Mouse (Mus musculus) stomach, postnatal 0 days (tissue): ENCODE results near the gene Pgm5. TPM values are rescaled to one million over a fixed set of nuclear protein-coding genes. Genes with fewer than 3 reads are reported as not detected.
A peak's percentile ranks its signal among the peaks of the same experiment; 100 is the strongest.
"Not testable (repeated sequence)": the region's sequence is repeated elsewhere in the genome, so short reads cannot be mapped to it uniquely, and the experiment has no call there.

Experiments used
- ATAC-seq: fragments of 200-750 bp; cut with Nextera tagmentation; 2 replicates; pipeline ENCODE4 v1.8.0; 2017; ENCODE audit not compliant: low FRiP score, low TSS enrichment
- DNase-seq: peaks from one replicate; pipeline ENCODE4 v3.0.0-alpha.2; 2016; ENCODE audit warnings: low spot score
- H3K27ac ChIP-seq: fragments of 300-500 bp; sonication (generic); replicated peaks from 2 replicates; pipeline ENCODE4 v1.5.1; 2014; ENCODE audit warnings: mild to moderate bottlenecking, control low read depth
- H3K27me3 ChIP-seq: fragments of 300-500 bp; sonication (generic); 2 replicates; pipeline ENCODE4 v1.6.1; 2014; ENCODE audit warnings: low read length; ENCODE audit not compliant: control insufficient read depth, insufficient read depth
- H3K36me3 ChIP-seq: fragments of 300-500 bp; sonication (generic); 2 replicates; pipeline ENCODE4 v1.6.1; 2014; ENCODE audit warnings: low read length, mixed read lengths; ENCODE audit not compliant: control insufficient read depth, insufficient read depth
- H3K4me1 ChIP-seq: fragments of 300-500 bp; sonication (generic); replicated peaks from 2 replicates; pipeline ENCODE4 v1.6.1; 2014; ENCODE audit warnings: antibody characterized with exemption; ENCODE audit not compliant: control insufficient read depth, insufficient read depth
- H3K4me2 ChIP-seq: fragments of 300-500 bp; sonication (generic); replicated peaks from 2 replicates; pipeline ENCODE4 v1.6.1; 2014; ENCODE audit warnings: low read depth, mild to moderate bottlenecking, control low read depth, moderate library complexity
- H3K4me3 ChIP-seq: fragments of 300-500 bp; sonication (generic); 2 replicates; pipeline ENCODE4 v1.5.1; 2014; ENCODE audit warnings: low read depth, low read length, control low read depth
- H3K9ac ChIP-seq: fragments of 300-500 bp; sonication (generic); 2 replicates; pipeline ENCODE4 v1.6.1; 2014; ENCODE audit warnings: mild to moderate bottlenecking, low read length, control low read depth, mixed read lengths
- H3K9me3 ChIP-seq: fragments of 300-500 bp; sonication (generic); 2 replicates; pipeline ENCODE4 v1.6.1; 2016; ENCODE audit warnings: low read length; ENCODE audit not compliant: control insufficient read depth
- CTCF ChIP-seq: IDR thresholded peaks from 2 replicates; pipeline ENCODE4 v1.5.1; 2016; ENCODE audit warnings: antibody characterized with exemption, low read depth, mild to moderate bottlenecking, moderate library complexity
- EP300 ChIP-seq: optimal IDR thresholded peaks from 2 replicates; pipeline ENCODE3; 2016; ENCODE audit warnings: antibody characterized with exemption
- WGBS: fragments of 180-500 bp; shearing (Covaris S2); extraction: QIAGEN DNeasy Blood & Tissue Kit; methylation state at CpG from one replicate; pipeline ENCODE4 v1.1.7; 2014; 5-methylcytosine and 5-hydroxymethylcytosine counted together
- polyA plus RNA-seq: library from polyadenylated mRNA; unstranded; fragments of >200 nt; fragmentation: Nextera tagmentation; extraction: Ambion mirVana; gene quantifications from 2 replicates; pipeline ENCODE4 v1.2.1, GENCODE M21; 2015

Pgm5 gene
- polyA plus RNA-seq, 1 experiment from 2014 or later, result 6.3 TPM

- Histone ChIP-seq H3K9ac (no peak overlapping the region), H3K4me1 (no peaks in the 10 kb centered on the region), H3K27ac (no peak overlapping the region), H3K9me3 (no peaks in the 10 kb centered on the region), H3K4me3 (peak overlapping the region; percentile 14), H3K27me3 (peaks cover 24% of the 10 kb centered on the region), H3K36me3 (no peaks in the 10 kb centered on the region), H3K4me2 (peak overlapping the region; percentile 17; the same call in 1 of the 2 replicates)
- TF ChIP-seq EP300 (no peak), CTCF (no peak)
- DNase-seq (no peak), ATAC-seq (0 out of 2 replicates have a peak, but pooled peaks have one; percentile 12)
- WGBS, result 4% methylated on average over 57 of the region's 57 CpGs
Observed at GRCm38 (mm10) chr19:24897006-24897895, 35.6 kb upstream of the Pgm5 start.

- TF ChIP-seq CTCF (no peak), EP300 (no peak)
- H3K4me3 ChIP-seq, result no peak overlapping the region
- H3K4me1 ChIP-seq, result no peaks in the 10 kb centered on the region
- no peak overlapping the region for H3K9ac ChIP-seq
- DNase-seq, result no peak
- no peak for ATAC-seq
- H3K4me2 ChIP-seq, result no peak overlapping the region
- 27% methylated on average over 4 of the region's 4 CpGs for WGBS
- no peaks in the 10 kb centered on the region for H3K36me3 ChIP-seq
- H3K9me3 ChIP-seq, result no peaks in the 10 kb centered on the region
- no peak overlapping the region for H3K27ac ChIP-seq
- peaks cover 24% of the 10 kb centered on the region for H3K27me3 ChIP-seq
Observed at GRCm38 (mm10) chr19:24896536-24896935, 34.9 kb upstream of the Pgm5 start.

GRCm38 (mm10) chr19:24886888-24887287 is 25.2 kb upstream of the Pgm5 start:
- 71% methylated on average over 3 of the region's 3 CpGs for WGBS
- Histone ChIP-seq H3K4me1 (no peaks in the 10 kb centered on the region), H3K4me2 (no peak overlapping the region), H3K9me3 (no peaks in the 10 kb centered on the region), H3K4me3 (no peak overlapping the region), H3K9ac (no peak overlapping the region), H3K27ac (no peak overlapping the region), H3K36me3 (no peaks in the 10 kb centered on the region), H3K27me3 (no peaks in the 10 kb centered on the region)
- TF ChIP-seq EP300 (no peak), CTCF (no peak)
- DNase-seq (no peak), ATAC-seq (no peak)

- Histone ChIP-seq H3K9me3 (no peaks in the 10 kb centered on the region), H3K36me3 (no peaks in the 10 kb centered on the region), H3K4me3 (no peak overlapping the region), H3K4me2 (no peak overlapping the region), H3K27ac (no peak overlapping the region), H3K4me1 (no peaks in the 10 kb centered on the region), H3K9ac (no peak overlapping the region), H3K27me3 (no peaks in the 10 kb centered on the region)
- DNase-seq (peak; percentile 44), ATAC-seq (peak; percentile 38)
- TF ChIP-seq EP300 (no peak), CTCF (peak; percentile 93)
- 8% methylated on average over 5 of the region's 5 CpGs for WGBS
Observed at GRCm38 (mm10) chr19:24885504-24885903, 23.8 kb upstream of the Pgm5 start.

GRCm38 (mm10) chr19:24881237-24881636 is 19.6 kb upstream of the Pgm5 start:
- H3K27me3 ChIP-seq, result no peaks in the 10 kb centered on the region
- TF ChIP-seq EP300 (no peak), CTCF (no peak)
- H3K4me3 ChIP-seq, result no peak overlapping the region
- no peak overlapping the region for H3K4me2 ChIP-seq
- ATAC-seq, result no peak
- 44% methylated on average over 4 of the region's 4 CpGs for WGBS
- no peak for DNase-seq
- no peaks in the 10 kb centered on the region for H3K4me1 ChIP-seq
- H3K27ac ChIP-seq, result no peak overlapping the region
- H3K9me3 ChIP-seq, result no peaks in the 10 kb centered on the region
- H3K36me3 ChIP-seq, result no peaks in the 10 kb centered on the region
- no peak overlapping the region for H3K9ac ChIP-seq

- not testable (repeated sequence) for ATAC-seq, H3K9me3 ChIP-seq
- 50% methylated on average over 23 of the region's 26 CpGs for WGBS
Observed at GRCm38 (mm10) chr19:24875129-24875870, 13.6 kb upstream of the Pgm5 start, which contains the start of gene Gm10053. Gene Gm10053, plus strand, starts transcription at chr19:24875686.

More at GRCm38 (mm10) chr19:24875129-24875870, 13.6 kb upstream of the Pgm5 start, which contains the start of gene Gm10053:
- H3K9ac ChIP-seq, H3K4me2 ChIP-seq, H3K4me1 ChIP-seq, H3K36me3 ChIP-seq, H3K27me3 ChIP-seq, DNase-seq, H3K27ac ChIP-seq, H3K4me3 ChIP-seq: not testable (repeated sequence)
